8 mouse cellular contexts compared by ENCODE assay signal in genomic region chr7:141435129-141435855, GRCm38 (mm10). TPM values are rescaled to one million over a fixed set of nuclear protein-coding genes. Genes with fewer than 3 reads are reported as not detected.
A peak's percentile ranks its signal among the peaks of the same experiment; 100 is the strongest.
DNase-seq lines count a peak whose midpoint lies in the region; ATAC-seq and TF ChIP-seq lines count a peak whose summit lies in the region.

No protein-coding gene starts in this region.

- 5% methylated on average over 17 of the region's 17 CpGs for WGBS in intestine, embryonic 15.5 days
- 4% methylated on average over 17 of the region's 17 CpGs for WGBS in liver, embryonic 16.5 days (ENCODE audit: insufficient replicate concordance)
- WGBS in neural tube, embryonic 11.5 days = 4% methylated on average over 17 of the region's 17 CpGs

- peaks cover 3% of the 10 kb centered on the region; the same call in 1 of the 2 replicates for H3K4me1 ChIP-seq in testis, adult 2 months (ENCODE audit: control insufficient read depth, insufficient read depth, low read length)
- H3K4me1 ChIP-seq in intestine, embryonic 15.5 days (replicated peaks) = peaks cover 34% of the 10 kb centered on the region
- peaks cover 44% of the 10 kb centered on the region for H3K4me1 ChIP-seq in liver, embryonic 16.5 days (ENCODE audit: control insufficient read depth, low read depth, low read length)
- H3K4me1 ChIP-seq in neural tube, embryonic 11.5 days (ENCODE audit: control insufficient read depth, insufficient read depth, low read length) = peaks cover 26% of the 10 kb centered on the region

- TF ChIP-seq POLR2A in testis, adult 2 months (IDR thresholded peaks at IDR 0.05; ENCODE audit: control insufficient read depth, low read depth, low read length) = 0 out of 2 replicates have a peak, but pooled peaks have one; percentile 26

- DNase-seq in testis, postnatal 14 days (ENCODE audit: low spot score) = no peak
- peak; percentile 85 for DNase-seq in cerebellum, adult 9-11 months
- DNase-seq in gastrocnemius, postnatal 14 days = peak; percentile 57
- peak; percentile 55 for DNase-seq in neural tube, embryonic 11.5 days (ENCODE audit: low spot score)
- peak; percentile 72 for DNase-seq in thymus, postnatal 4 days

- no peak for TF ChIP-seq CTCF in testis, adult 2 months (IDR thresholded peaks at IDR 0.05; ENCODE audit: control insufficient read depth, insufficient read depth, insufficient replicate concordance, low read depth, low read length)

- H3K36me3 ChIP-seq in testis, adult 2 months (ENCODE audit: control insufficient read depth, insufficient read depth, low read length) = no peaks in the 10 kb centered on the region
- peaks cover 28% of the 10 kb centered on the region; the same call in 1 of the 2 replicates for H3K36me3 ChIP-seq in intestine, embryonic 15.5 days
- H3K36me3 ChIP-seq in liver, embryonic 16.5 days (ENCODE audit: control insufficient read depth, insufficient read depth) = peaks cover 21% of the 10 kb centered on the region
- H3K36me3 ChIP-seq in neural tube, embryonic 11.5 days (ENCODE audit: control insufficient read depth, insufficient read depth, low read length) = peaks cover 9% of the 10 kb centered on the region

- H3K4me2 ChIP-seq in intestine, embryonic 15.5 days (replicated peaks) = peak overlapping the region; percentile 94
- peak overlapping the region; percentile 82 for H3K4me2 ChIP-seq in liver, embryonic 16.5 days (ENCODE audit: low read depth, low read length)
- peak overlapping the region; percentile 74 for H3K4me2 ChIP-seq in neural tube, embryonic 11.5 days (ENCODE audit: low read depth)

- ATAC-seq in intestine, embryonic 15.5 days = peak; percentile 46
- ATAC-seq in liver, embryonic 16.5 days (ENCODE audit: low read depth) = peak; percentile 71
- no peak; the same call in 1 of the 2 replicates for ATAC-seq in neural tube, embryonic 11.5 days (ENCODE audit: insufficient read depth, low FRiP score, low TSS enrichment)

- H3K9ac ChIP-seq in intestine, embryonic 15.5 days = peak overlapping the region; percentile 56
- H3K9ac ChIP-seq in liver, embryonic 16.5 days (ENCODE audit: low read depth, low read length) = peak overlapping the region; percentile 63
- H3K9ac ChIP-seq in neural tube, embryonic 11.5 days (ENCODE audit: low read length) = peak overlapping the region; percentile 69

- no peaks in the 10 kb centered on the region for H3K27me3 ChIP-seq in testis, adult 2 months (ENCODE audit: control insufficient read depth, insufficient read depth, low read length)
- H3K27me3 ChIP-seq in intestine, embryonic 15.5 days (replicated peaks) = no peaks in the 10 kb centered on the region
- no peaks in the 10 kb centered on the region for H3K27me3 ChIP-seq in liver, embryonic 16.5 days (ENCODE audit: control insufficient read depth, insufficient read depth, low read depth, low read length)
- no peaks in the 10 kb centered on the region for H3K27me3 ChIP-seq in neural tube, embryonic 11.5 days (ENCODE audit: control insufficient read depth, insufficient read depth, low read length)

- peak overlapping the region; percentile 47 for H3K4me3 ChIP-seq in testis, adult 2 months (ENCODE audit: control insufficient read depth, low read depth, low read length)
- peak overlapping the region; percentile 36 for H3K4me3 ChIP-seq in intestine, embryonic 15.5 days (replicated peaks)
- peak overlapping the region; percentile 60 for H3K4me3 ChIP-seq in liver, embryonic 16.5 days (ENCODE audit: low read depth, low read length)
- H3K4me3 ChIP-seq in neural tube, embryonic 11.5 days (ENCODE audit: low read depth, low read length) = peak overlapping the region; percentile 45

- no peaks in the 10 kb centered on the region for H3K9me3 ChIP-seq in intestine, embryonic 15.5 days
- H3K9me3 ChIP-seq in liver, embryonic 16.5 days (replicated peaks; ENCODE audit: control insufficient read depth, low read length) = no peaks in the 10 kb centered on the region
- no peaks in the 10 kb centered on the region for H3K9me3 ChIP-seq in neural tube, embryonic 11.5 days (ENCODE audit: control insufficient read depth, low read length)

- intact Hi-C loops in gastrocnemius, postnatal 14 days (cut with DNase I; ENCODE audit: low total_unique reads) = no loop called here

- H3K27ac ChIP-seq in testis, adult 2 months (ENCODE audit: control insufficient read depth, insufficient read depth, low read depth, low read length) = no peak overlapping the region
- peak overlapping the region; percentile 11; the same call in 1 of the 2 replicates for H3K27ac ChIP-seq in intestine, embryonic 15.5 days
- peak overlapping the region; percentile 56; the same call in 1 of the 2 replicates for H3K27ac ChIP-seq in liver, embryonic 16.5 days (ENCODE audit: low read length)
- peak overlapping the region; percentile 24 for H3K27ac ChIP-seq in neural tube, embryonic 11.5 days (ENCODE audit: low read depth, low read length)

RNA-seq across cellular contexts. Expression of gene Slc25a22, which starts 2.4 kb away (rescaled TPM):
- 7.2 and 10.9 TPM in 2 replicates for polyA plus RNA-seq in testis, adult 2 months (2012; rRNA removed)
- 10 to 100 TPM; 14.8 to 32.4 TPM for total RNA-seq in gastrocnemius, postnatal 14 days (2021)
- polyA plus RNA-seq in intestine, embryonic 15.5 days (2015; fragmentation: Nextera tagmentation; extraction: Ambion mirVana) = 28.5 and 33.1 TPM in 2 replicates
- 18.7 and 20.7 TPM in 2 replicates for polyA plus RNA-seq in liver, embryonic 16.5 days (2015; fragmentation: Nextera tagmentation; extraction: Ambion mirVana)
- polyA plus RNA-seq in neural tube, embryonic 11.5 days (2014; fragmentation: Nextera tagmentation; extraction: Ambion mirVana) = 45.2 and 45.8 TPM in 2 replicates

RNA-seq across cellular contexts. Expression of gene Cend1, which starts 6.0 kb away (rescaled TPM):
- 0.48 and 0.63 TPM in 2 replicates for polyA plus RNA-seq in testis, adult 2 months (2012; rRNA removed)
- total RNA-seq in gastrocnemius, postnatal 14 days (2021) = under 1 TPM; 0.47 to 0.82 TPM
- polyA plus RNA-seq in intestine, embryonic 15.5 days (2015; fragmentation: Nextera tagmentation; extraction: Ambion mirVana) = 3.8 and 3.9 TPM in 2 replicates
- not detected in 2 replicates for polyA plus RNA-seq in liver, embryonic 16.5 days (2015; fragmentation: Nextera tagmentation; extraction: Ambion mirVana)
- 8.8 and 13.9 TPM in 2 replicates for polyA plus RNA-seq in neural tube, embryonic 11.5 days (2014; fragmentation: Nextera tagmentation; extraction: Ambion mirVana)

RNA-seq across cellular contexts. Expression of gene Pidd1, which starts 8.5 kb away (rescaled TPM):
- 5.5 and 5.6 TPM in 2 replicates for polyA plus RNA-seq in testis, adult 2 months (2012; rRNA removed)
- under 1 TPM; 0.55 to 0.75 TPM for total RNA-seq in gastrocnemius, postnatal 14 days (2021)
- 7.6 and 9.6 TPM in 2 replicates for polyA plus RNA-seq in intestine, embryonic 15.5 days (2015; fragmentation: Nextera tagmentation; extraction: Ambion mirVana)
- polyA plus RNA-seq in liver, embryonic 16.5 days (2015; fragmentation: Nextera tagmentation; extraction: Ambion mirVana) = 8.8 and 9.7 TPM in 2 replicates
- 9.5 and 10.3 TPM in 2 replicates for polyA plus RNA-seq in neural tube, embryonic 11.5 days (2014; fragmentation: Nextera tagmentation; extraction: Ambion mirVana)

RNA-seq across cellular contexts. Expression of gene Rplp2, which starts 11.9 kb away (rescaled TPM):
- 226 and 309 TPM in 2 replicates for polyA plus RNA-seq in testis, adult 2 months (2012; rRNA removed)
- total RNA-seq in gastrocnemius, postnatal 14 days (2021) = 100 to 1,000 TPM; 730 to 819 TPM
- 1,378 and 1,526 TPM in 2 replicates for polyA plus RNA-seq in intestine, embryonic 15.5 days (2015; fragmentation: Nextera tagmentation; extraction: Ambion mirVana)
- 644 and 698 TPM in 2 replicates for polyA plus RNA-seq in liver, embryonic 16.5 days (2015; fragmentation: Nextera tagmentation; extraction: Ambion mirVana)
- 898 and 979 TPM in 2 replicates for polyA plus RNA-seq in neural tube, embryonic 11.5 days (2014; fragmentation: Nextera tagmentation; extraction: Ambion mirVana)

RNA-seq across cellular contexts. Expression of gene Pnpla2, which starts 19.7 kb away (rescaled TPM):
- 379 and 436 TPM in 2 replicates for polyA plus RNA-seq in testis, adult 2 months (2012; rRNA removed)
- 100 to 1,000 TPM; 188 to 332 TPM for total RNA-seq in gastrocnemius, postnatal 14 days (2021)
- 35.1 and 38.1 TPM in 2 replicates for polyA plus RNA-seq in intestine, embryonic 15.5 days (2015; fragmentation: Nextera tagmentation; extraction: Ambion mirVana)
- polyA plus RNA-seq in liver, embryonic 16.5 days (2015; fragmentation: Nextera tagmentation; extraction: Ambion mirVana) = 14.9 and 15.5 TPM in 2 replicates
- polyA plus RNA-seq in neural tube, embryonic 11.5 days (2014; fragmentation: Nextera tagmentation; extraction: Ambion mirVana) = 14.8 and 17.6 TPM in 2 replicates
